20 mouse cellular contexts compared by ENCODE assay signal in genomic region chr5:24337821-24338220, GRCm38 (mm10). TPM values are rescaled to one million over a fixed set of nuclear protein-coding genes. Genes with fewer than 3 reads are reported as not detected.
DNase-seq lines count a peak whose midpoint lies in the region; ATAC-seq and TF ChIP-seq lines count a peak whose summit lies in the region.
"Had no signal": no experiment of that assay in that cellular context is flagged by ENCODE, and none has a peak within 500 bp of the region (broad histone marks: within the 10 kb centered on the region; RNA-seq: fewer than 3 reads in every experiment).

No protein-coding gene starts in this region.

- WGBS in forebrain, embryonic 12.5 days: 80% methylated on average over 2 of the region's 2 CpGs
- 70% methylated on average over 2 of the region's 2 CpGs for WGBS in forebrain, postnatal 0 days
- WGBS in heart, embryonic 15.5 days: 16% methylated on average over 2 of the region's 2 CpGs
- WGBS in midbrain, embryonic 12.5 days: 81% methylated on average over 2 of the region's 2 CpGs
- 88% methylated on average over 2 of the region's 2 CpGs for whole genome bisulfite sequencing in midbrain, embryonic 11.5 days

- TF ChIP-seq CTCF in forebrain, postnatal 0 days (IDR thresholded peaks at IDR 0.05; ENCODE audit: low read depth): no peak

- H3K4me1 ChIP-seq in forebrain, embryonic 12.5 days: peaks cover 47% of the 10 kb centered on the region
- no peaks in the 10 kb centered on the region for H3K4me1 ChIP-seq in forebrain, postnatal 0 days (ENCODE audit: insufficient read depth)
- peaks cover 85% of the 10 kb centered on the region for H3K4me1 ChIP-seq in heart, embryonic 15.5 days (replicated peaks)
- peaks cover 41% of the 10 kb centered on the region for H3K4me1 ChIP-seq in midbrain, embryonic 12.5 days
- peaks cover 24% of the 10 kb centered on the region for H3K4me1 ChIP-seq in midbrain, embryonic 11.5 days (ENCODE audit: control insufficient read depth, insufficient read depth, low read length)

- no peaks in the 10 kb centered on the region for H3K9me3 ChIP-seq in forebrain, embryonic 12.5 days
- no peaks in the 10 kb centered on the region for H3K9me3 ChIP-seq in forebrain, postnatal 0 days (ENCODE audit: low read length)
- H3K9me3 ChIP-seq in heart, embryonic 15.5 days (replicated peaks): no peaks in the 10 kb centered on the region
- no peaks in the 10 kb centered on the region for H3K9me3 ChIP-seq in midbrain, embryonic 12.5 days
- no peaks in the 10 kb centered on the region for H3K9me3 ChIP-seq in midbrain, embryonic 11.5 days (ENCODE audit: control insufficient read depth, low read length)
- H3K9me3 ChIP-seq: limb, embryonic 10.5 days; neural tube, embryonic 15.5 days had no signal

- H3K27ac ChIP-seq in forebrain, embryonic 12.5 days: peak overlapping the region; percentile 47; the same call in 1 of the 2 replicates
- no peak overlapping the region for H3K27ac ChIP-seq in forebrain, postnatal 0 days (ENCODE audit: low read depth, low read length)
- peak overlapping the region; percentile 86 for H3K27ac ChIP-seq in heart, embryonic 15.5 days
- peak overlapping the region; percentile 52; the same call in 1 of the 2 replicates for H3K27ac ChIP-seq in midbrain, embryonic 12.5 days (replicated peaks)
- H3K27ac ChIP-seq in midbrain, embryonic 11.5 days (ENCODE audit: low read depth, low read length): no peak overlapping the region
- H3K27ac ChIP-seq: hindbrain, embryonic 14.5 days; left cerebral cortex, adult 2 months; limb, embryonic 10.5 days; neural tube, embryonic 15.5 days had no signal

- no peaks in the 10 kb centered on the region for H3K27me3 ChIP-seq in forebrain, embryonic 12.5 days
- H3K27me3 ChIP-seq in forebrain, postnatal 0 days (ENCODE audit: insufficient read depth, low read length): no peaks in the 10 kb centered on the region
- no peaks in the 10 kb centered on the region for H3K27me3 ChIP-seq in heart, embryonic 15.5 days
- H3K27me3 ChIP-seq in midbrain, embryonic 12.5 days: no peaks in the 10 kb centered on the region
- H3K27me3 ChIP-seq in midbrain, embryonic 11.5 days (ENCODE audit: control insufficient read depth, insufficient read depth, low read length): no peaks in the 10 kb centered on the region
- H3K27me3 ChIP-seq: neural tube, embryonic 15.5 days had no signal

- H3K4me2 ChIP-seq in forebrain, embryonic 12.5 days: no peak overlapping the region
- H3K4me2 ChIP-seq in forebrain, postnatal 0 days (ENCODE audit: low read depth): no peak overlapping the region
- peak overlapping the region; percentile 39 for H3K4me2 ChIP-seq in heart, embryonic 15.5 days
- no peak overlapping the region for H3K4me2 ChIP-seq in midbrain, embryonic 12.5 days (replicated peaks)
- no peak overlapping the region for H3K4me2 ChIP-seq in midbrain, embryonic 11.5 days
- H3K4me2 ChIP-seq: hindbrain, embryonic 14.5 days; liver, embryonic 11.5 days; neural tube, embryonic 15.5 days had no signal

- H3K4me3 ChIP-seq in forebrain, embryonic 12.5 days (replicated peaks): no peak overlapping the region
- H3K4me3 ChIP-seq in forebrain, postnatal 0 days (ENCODE audit: low read depth, low read length): no peak overlapping the region
- H3K4me3 ChIP-seq in heart, embryonic 15.5 days: no peak overlapping the region
- no peak overlapping the region for H3K4me3 ChIP-seq in midbrain, embryonic 12.5 days
- H3K4me3 ChIP-seq in midbrain, embryonic 11.5 days (ENCODE audit: low read depth, low read length): no peak overlapping the region
- H3K4me3 ChIP-seq: left cerebral cortex, adult 2 months; limb, embryonic 10.5 days; neural tube, embryonic 15.5 days had no signal

- H3K36me3 ChIP-seq in forebrain, embryonic 12.5 days (replicated peaks): no peaks in the 10 kb centered on the region
- H3K36me3 ChIP-seq in forebrain, postnatal 0 days (ENCODE audit: insufficient read depth): 0 out of 2 replicates have a peak, but pooled peaks cover 4% of the 10 kb centered on the region
- H3K36me3 ChIP-seq in heart, embryonic 15.5 days: peaks cover 3% of the 10 kb centered on the region; the same call in 1 of the 2 replicates
- no peaks in the 10 kb centered on the region for H3K36me3 ChIP-seq in midbrain, embryonic 12.5 days
- no peaks in the 10 kb centered on the region for H3K36me3 ChIP-seq in midbrain, embryonic 11.5 days (ENCODE audit: control insufficient read depth, insufficient read depth, low read length)

- DNase-seq in forebrain, postnatal 0 days: no peak
- DNase-seq in heart, postnatal 4 days: no peak
- DNase-seq in midbrain, embryonic 11.5 days (ENCODE audit: low spot score, missing footprints): no peak
- DNase-seq in spleen, postnatal 4 days (ENCODE audit: low spot score in 2 of 2): no peak
- DNase-seq: adrenal gland, adult 8-10 months; cerebellum, adult 11 months; lung, adult 2 months; right cerebral cortex, postnatal 4 days; thymus, adult 2 months had no signal

- no peak overlapping the region for H3K9ac ChIP-seq in forebrain, embryonic 12.5 days
- H3K9ac ChIP-seq in forebrain, postnatal 0 days: no peak overlapping the region
- no peak overlapping the region for H3K9ac ChIP-seq in heart, embryonic 15.5 days
- no peak overlapping the region for H3K9ac ChIP-seq in midbrain, embryonic 12.5 days (replicated peaks)
- no peak overlapping the region for H3K9ac ChIP-seq in midbrain, embryonic 11.5 days (ENCODE audit: low read length)
- H3K9ac ChIP-seq: hindbrain, embryonic 14.5 days; neural tube, embryonic 15.5 days had no signal

- ATAC-seq in forebrain, embryonic 12.5 days (ENCODE audit: low FRiP score): no peak
- no peak for ATAC-seq in forebrain, postnatal 0 days
- ATAC-seq in heart, embryonic 15.5 days (replicated peaks; ENCODE audit: insufficient number of reproducible peaks, insufficient read depth, low FRiP score, low read depth): no peak
- no peak for ATAC-seq in midbrain, embryonic 12.5 days (ENCODE audit: low FRiP score, low read depth)
- ATAC-seq in midbrain, embryonic 11.5 days (ENCODE audit: low FRiP score): no peak
- peak; percentile 25 to 43; a peak in 2 of 4 replicates for ATAC-seq in hematopoietic stem cell, adult 5-6 weeks (replicated peaks in 1 of 2; ENCODE audit: insufficient read depth in 1 of 2, low FRiP score in 2 of 2, low TSS enrichment in 1 of 2, low read depth in 1 of 2, poor library complexity in 2 of 2, severe bottlenecking in 2 of 2)
- ATAC-seq: intestine, postnatal 0 days had no signal

RNA-seq across cellular contexts. Expression of gene Kcnh2, which starts 13.6 kb away (rescaled TPM):
- 9.8 and 10.1 TPM in 2 replicates for polyA plus RNA-seq in forebrain, embryonic 12.5 days (2016; fragmentation: Nextera tagmentation; extraction: Ambion mirVana)
- total RNA-seq in forebrain, postnatal 0 days (2014; rRNA removed): 13.5 and 21.2 TPM in 2 replicates
- polyA plus RNA-seq in forebrain, postnatal 0 days (2015; fragmentation: Nextera tagmentation; extraction: Ambion mirVana): 4.7 and 6.8 TPM in 2 replicates
- 21.0 and 27.2 TPM in 2 replicates for polyA plus RNA-seq in heart, embryonic 15.5 days (2015; fragmentation: Nextera tagmentation; extraction: Ambion mirVana)
- 100 to 1,000 TPM; 108 to 118 TPM for total RNA-seq in heart, postnatal 4 days (2021)
- polyA plus RNA-seq in midbrain, embryonic 12.5 days (2016; fragmentation: Nextera tagmentation; extraction: Ambion mirVana): 18.0 and 18.5 TPM in 2 replicates
- polyA plus RNA-seq in midbrain, embryonic 11.5 days (2014; fragmentation: Nextera tagmentation; extraction: Ambion mirVana): 12.5 and 16.2 TPM in 2 replicates
- total RNA-seq in hematopoietic stem cell, adult 5-6 weeks (2017): 2.6 and 4.8 TPM in 2 replicates
- total RNA-seq: megakaryocyte, adult 5-6 weeks had no signal

RNA-seq across cellular contexts. Expression of gene Nos3, which starts 26.8 kb away (rescaled TPM):
- polyA plus RNA-seq in forebrain, embryonic 12.5 days (2016; fragmentation: Nextera tagmentation; extraction: Ambion mirVana): 7.1 and 7.2 TPM in 2 replicates
- 6.1 and 8.3 TPM in 2 replicates for total RNA-seq in forebrain, postnatal 0 days (2014; rRNA removed)
- polyA plus RNA-seq in forebrain, postnatal 0 days (2015; fragmentation: Nextera tagmentation; extraction: Ambion mirVana): 6.3 and 6.8 TPM in 2 replicates
- 27.9 and 30.6 TPM in 2 replicates for polyA plus RNA-seq in heart, embryonic 15.5 days (2015; fragmentation: Nextera tagmentation; extraction: Ambion mirVana)
- total RNA-seq in heart, postnatal 4 days (2021): 10 to 100 TPM; 39.5 to 40.6 TPM
- 7.1 and 9.2 TPM in 2 replicates for polyA plus RNA-seq in midbrain, embryonic 12.5 days (2016; fragmentation: Nextera tagmentation; extraction: Ambion mirVana)
- 4.9 and 5.5 TPM in 2 replicates for polyA plus RNA-seq in midbrain, embryonic 11.5 days (2014; fragmentation: Nextera tagmentation; extraction: Ambion mirVana)
- total RNA-seq in hematopoietic stem cell, adult 5-6 weeks (2017): not detected in 2 replicates

RNA-seq across cellular contexts. Expression of gene Atg9b, which starts 54.1 kb away (rescaled TPM):
- 0.34 and 0.53 TPM in 2 replicates for polyA plus RNA-seq in forebrain, embryonic 12.5 days (2016; fragmentation: Nextera tagmentation; extraction: Ambion mirVana)
- total RNA-seq in forebrain, postnatal 0 days (2014; rRNA removed): 8.0 and 9.5 TPM in 2 replicates
- 3.4 and 5.1 TPM in 2 replicates for polyA plus RNA-seq in forebrain, postnatal 0 days (2015; fragmentation: Nextera tagmentation; extraction: Ambion mirVana)
- 0.81 and 1.6 TPM in 2 replicates for polyA plus RNA-seq in heart, embryonic 15.5 days (2015; fragmentation: Nextera tagmentation; extraction: Ambion mirVana)
- under 1 TPM; 0.45 to 0.83 TPM for total RNA-seq in heart, postnatal 4 days (2021)
- 0.35 and 0.46 TPM in 2 replicates for polyA plus RNA-seq in midbrain, embryonic 12.5 days (2016; fragmentation: Nextera tagmentation; extraction: Ambion mirVana)
- polyA plus RNA-seq in midbrain, embryonic 11.5 days (2014; fragmentation: Nextera tagmentation; extraction: Ambion mirVana): 0.40 and 0.66 TPM in 2 replicates
- total RNA-seq in hematopoietic stem cell, adult 5-6 weeks (2017): 3.8 and 5.6 TPM in 2 replicates

RNA-seq across cellular contexts. Expression of gene Abcb8, which starts 55.6 kb away (rescaled TPM):
- polyA plus RNA-seq in forebrain, embryonic 12.5 days (2016; fragmentation: Nextera tagmentation; extraction: Ambion mirVana): 43.6 and 47.4 TPM in 2 replicates
- 58.2 and 64.1 TPM in 2 replicates for total RNA-seq in forebrain, postnatal 0 days (2014; rRNA removed)
- polyA plus RNA-seq in forebrain, postnatal 0 days (2015; fragmentation: Nextera tagmentation; extraction: Ambion mirVana): 38.7 and 44.6 TPM in 2 replicates
- polyA plus RNA-seq in heart, embryonic 15.5 days (2015; fragmentation: Nextera tagmentation; extraction: Ambion mirVana): 54.4 and 70.1 TPM in 2 replicates
- 10 to 100 TPM; 86.3 to 87.0 TPM for total RNA-seq in heart, postnatal 4 days (2021)
- 47.1 and 48.0 TPM in 2 replicates for polyA plus RNA-seq in midbrain, embryonic 12.5 days (2016; fragmentation: Nextera tagmentation; extraction: Ambion mirVana)
- 32.5 and 34.1 TPM in 2 replicates for polyA plus RNA-seq in midbrain, embryonic 11.5 days (2014; fragmentation: Nextera tagmentation; extraction: Ambion mirVana)
- 8.6 and 19.1 TPM in 2 replicates for total RNA-seq in hematopoietic stem cell, adult 5-6 weeks (2017)

Comparison
In these comparisons a context has a peak if more than half of its experiments do, and no peak if none do; other contexts are left out.
1. H3K27ac ChIP-seq: peak in forebrain, embryonic 12.5 days (single experiment), heart, embryonic 15.5 days (single experiment) and midbrain, embryonic 12.5 days (single experiment); none in forebrain, postnatal 0 days (single experiment) and midbrain, embryonic 11.5 days (single experiment).
2. ATAC-seq: peak in hematopoietic stem cell, adult 5-6 weeks (2 of 2); none in forebrain, embryonic 12.5 days (single experiment), forebrain, postnatal 0 days (single experiment), heart, embryonic 15.5 days (single experiment), midbrain, embryonic 12.5 days (single experiment) and midbrain, embryonic 11.5 days (single experiment).